Mouse (Mus musculus): ENCODE results near the gene Gm13697.

Gm13697 gene

DNA sequence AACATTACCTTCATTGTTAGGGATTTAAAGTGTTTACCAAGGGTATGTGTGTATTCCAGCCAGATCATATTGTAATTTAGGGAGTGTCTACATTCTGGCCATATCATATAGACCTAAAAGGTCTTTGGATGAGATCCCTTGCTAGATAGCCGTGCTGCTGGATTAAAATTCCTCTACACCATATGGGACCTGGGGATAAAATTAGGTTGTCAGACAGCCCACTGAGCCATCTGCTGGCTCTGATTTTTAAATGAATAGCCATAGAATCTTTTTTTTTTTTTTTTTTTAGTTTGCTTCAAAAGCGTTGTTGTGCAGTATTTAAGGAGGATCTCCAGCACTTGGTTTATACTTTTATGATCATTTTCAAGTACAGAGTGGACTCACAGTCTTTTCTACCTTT, 48.0 kb downstream of the Gm13697 start:
- in situ Hi-C loops (cut with MboI, MseI): no loop called here

DNA sequence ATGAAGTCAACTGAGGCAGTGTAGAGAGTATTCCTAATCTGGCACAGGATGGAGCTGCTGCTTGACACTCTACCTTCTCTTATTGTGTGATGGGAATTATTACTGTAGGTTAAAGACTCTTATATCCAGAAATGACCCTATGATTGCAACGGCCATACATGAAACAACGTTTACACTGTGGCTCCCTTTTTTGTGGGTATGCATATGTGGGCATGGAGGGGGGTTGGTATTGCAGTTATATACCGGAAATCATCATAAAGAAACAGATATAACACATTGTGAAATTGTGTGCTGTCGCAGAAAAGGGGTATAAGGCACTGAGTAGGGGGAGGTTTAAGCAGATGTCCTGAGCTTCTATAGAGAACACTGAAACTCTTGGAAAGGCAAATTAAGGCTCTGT, 51.5 kb downstream of the Gm13697 start:
- in situ Hi-C loops (cut with MboI, MseI): no loop called here
